Mouse (Mus musculus) intestine, postnatal 0 days (tissue): ENCODE data around the gene Bfsp1. TPM values are rescaled to one million over a fixed set of nuclear protein-coding genes. Genes with fewer than 3 reads are reported as not detected.

Experiments
- ATAC-seq: fragments of 200-750 bp; cut with Nextera tagmentation; 2 replicates; pipeline ENCODE4 v1.8.0; 2017; ENCODE audit warnings: mild to moderate bottlenecking, moderate TSS enrichment, moderate library complexity
- H3K27ac ChIP-seq: fragments of 300-500 bp; sonication (generic); 2 replicates; pipeline ENCODE4 v1.5.1; 2014; ENCODE audit warnings: mild to moderate bottlenecking, low read depth, low read length, moderate library complexity
- H3K27me3 ChIP-seq: fragments of 300-500 bp; sonication (generic); replicated peaks from 2 replicates; pipeline ENCODE4 v1.6.1; 2014; ENCODE audit warnings: low read length, mixed read lengths; ENCODE audit not compliant: control insufficient read depth, insufficient read depth
- H3K36me3 ChIP-seq: fragments of 300-500 bp; sonication (generic); 2 replicates; pipeline ENCODE4 v1.6.1; 2014; ENCODE audit warnings: mild to moderate bottlenecking, moderate library complexity; ENCODE audit not compliant: control insufficient read depth, insufficient read depth
- H3K4me1 ChIP-seq: fragments of 300-500 bp; sonication (generic); replicated peaks from 2 replicates; pipeline ENCODE4 v1.6.1; 2014; ENCODE audit warnings: antibody characterized with exemption, low read length, mixed read lengths; ENCODE audit not compliant: control insufficient read depth, insufficient read depth
- H3K4me2 ChIP-seq: fragments of 300-500 bp; sonication (generic); replicated peaks from 2 replicates; pipeline ENCODE4 v1.6.1; 2014; ENCODE audit warnings: low read depth, mild to moderate bottlenecking, moderate library complexity
- H3K4me3 ChIP-seq: fragments of 300-500 bp; sonication (generic); 2 replicates; pipeline ENCODE4 v1.5.1; 2014; ENCODE audit warnings: low read depth, low read length
- H3K9ac ChIP-seq: fragments of 300-500 bp; sonication (generic); 2 replicates; pipeline ENCODE4 v1.6.1; 2014; ENCODE audit warnings: mild to moderate bottlenecking, low read depth, low read length
- H3K9me3 ChIP-seq: fragments of 300-500 bp; sonication (generic); 2 replicates; pipeline ENCODE4 v1.6.1; 2016; ENCODE audit warnings: mixed run types; ENCODE audit not compliant: control insufficient read depth
- CTCF ChIP-seq: sonication (generic); IDR thresholded peaks from 2 replicates; pipeline ENCODE4 v1.5.1; 2016; ENCODE audit warnings: low read depth, mild to moderate bottlenecking, control low read depth, antibody characterized with exemption, moderate library complexity
- WGBS: fragments of 180-500 bp; shearing (Covaris S2); extraction: QIAGEN DNeasy Blood & Tissue Kit; methylation state at CpG from one replicate; pipeline ENCODE4 v1.1.7; 2014; 5-methylcytosine and 5-hydroxymethylcytosine counted together
- polyA plus RNA-seq: library from polyadenylated mRNA; unstranded; fragments of >200 nt; fragmentation: Nextera tagmentation; extraction: Ambion mirVana; gene quantifications from 2 replicates; pipeline ENCODE4 v1.2.1, GENCODE M21; 2015

The Bfsp1 gene
- polyA plus RNA-seq, 1 experiment from 2014 or later, result 4.5 TPM

GRCm38 (mm10) chr2:143847291-143847690, 15.7 kb downstream of the Bfsp1 start:
- H3K9ac ChIP-seq, result no peak overlapping the region; the same call in 1 of the 2 replicates
- H3K27me3 ChIP-seq, result no peaks in the 10 kb centered on the region
- no peaks in the 10 kb centered on the region for H3K9me3 ChIP-seq
- H3K4me2 ChIP-seq, result 0 out of 2 replicates have a peak overlapping the region, but pooled peaks have one; percentile 10
- no peaks in the 10 kb centered on the region for H3K36me3 ChIP-seq
- H3K27ac ChIP-seq, result peak overlapping the region; percentile 80
- no peak for TF ChIP-seq CTCF
- no peak for ATAC-seq
- WGBS, result 55% methylated on average over 3 of the region's 3 CpGs
- no peak overlapping the region for H3K4me3 ChIP-seq
- H3K4me1 ChIP-seq, result 0 out of 2 replicates have a peak, but pooled peaks cover 13% of the 10 kb centered on the region

DNA sequence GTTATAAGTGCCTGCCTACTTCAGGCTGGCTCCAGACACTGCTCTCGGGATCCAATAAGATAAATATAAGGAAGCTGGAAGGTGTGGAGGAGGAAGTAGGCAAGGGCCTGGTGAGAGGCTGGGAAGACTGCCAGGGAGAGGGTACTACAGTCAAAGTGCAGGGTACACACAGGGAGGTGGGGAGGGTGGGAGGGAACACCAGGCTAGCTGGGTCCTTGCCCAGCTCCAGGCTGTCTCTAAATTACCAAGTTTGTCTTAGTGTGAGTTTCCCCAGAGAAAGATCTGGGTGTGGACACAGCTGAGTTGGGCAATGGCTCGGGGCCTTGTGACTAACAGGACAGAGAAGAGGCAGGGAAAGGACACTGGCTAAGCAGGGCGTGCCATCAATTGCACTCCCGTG, 16.2 kb downstream of the Bfsp1 start:
- no peak for TF ChIP-seq CTCF
- Histone ChIP-seq H3K27me3 (no peaks in the 10 kb centered on the region), H3K36me3 (no peaks in the 10 kb centered on the region), H3K9ac (no peak overlapping the region; the same call in 1 of the 2 replicates), H3K4me2 (0 out of 2 replicates have a peak overlapping the region, but pooled peaks have one; percentile 10), H3K9me3 (no peaks in the 10 kb centered on the region), H3K4me1 (0 out of 2 replicates have a peak, but pooled peaks cover 8% of the 10 kb centered on the region), H3K27ac (peak overlapping the region; percentile 80), H3K4me3 (no peak overlapping the region)
- 30% methylated on average over 4 of the region's 4 CpGs for WGBS
- ATAC-seq, result peak; percentile 92

DNA sequence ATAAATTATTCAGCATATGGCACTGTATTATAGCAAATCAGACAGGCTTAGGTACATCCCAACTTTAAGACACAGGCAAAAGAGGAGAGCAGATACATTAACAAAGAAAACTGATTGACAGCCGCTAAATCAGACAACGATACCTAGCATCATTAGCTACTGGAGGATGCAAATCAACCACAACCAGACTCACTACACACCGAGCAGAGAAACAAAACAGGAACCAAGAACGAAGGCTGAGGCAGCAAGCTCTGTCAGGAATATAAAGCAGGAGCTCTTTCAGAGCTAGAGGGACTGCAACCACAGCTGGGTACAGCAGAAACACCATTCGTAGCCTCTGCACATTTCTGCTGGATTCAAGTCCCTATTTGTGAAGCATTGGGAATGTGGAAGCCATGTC, 18.2 kb downstream of the Bfsp1 start:
- H3K9ac ChIP-seq, result no peak overlapping the region
- no peak overlapping the region for H3K27ac ChIP-seq
- no peaks in the 10 kb centered on the region for H3K9me3 ChIP-seq
- no peak overlapping the region for H3K4me3 ChIP-seq
- H3K4me2 ChIP-seq, result no peak overlapping the region
- ATAC-seq, result no peak
- H3K4me1 ChIP-seq, result 0 out of 2 replicates have a peak, but pooled peaks cover 6% of the 10 kb centered on the region
- no peaks in the 10 kb centered on the region; the same call in 1 of the 2 replicates for H3K36me3 ChIP-seq
- TF ChIP-seq CTCF, result no peak
- WGBS, result 82% methylated on average over 5 of the region's 5 CpGs
- H3K27me3 ChIP-seq, result no peaks in the 10 kb centered on the region

DNA sequence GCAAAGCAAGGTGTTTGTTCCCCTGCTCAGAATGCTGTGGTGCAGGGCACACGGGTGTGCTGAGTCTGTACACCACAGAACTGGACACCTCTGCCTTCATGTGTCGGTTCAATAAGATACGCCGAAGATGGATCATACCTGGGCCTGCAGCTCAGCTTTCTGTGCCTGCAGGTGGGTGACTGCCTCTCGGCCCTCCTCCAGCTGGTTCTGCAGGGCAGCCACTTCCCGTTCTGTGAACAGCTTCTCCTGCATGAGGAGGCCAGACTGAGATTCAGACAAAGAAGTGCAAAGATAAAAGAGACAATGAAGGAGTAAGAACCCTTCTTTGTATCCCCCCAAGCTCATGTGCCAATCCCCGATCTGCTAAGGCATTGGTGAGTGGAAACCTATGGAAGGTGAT, 21.4 kb downstream of the Bfsp1 start:
- no peak overlapping the region for H3K9ac ChIP-seq

DNA sequence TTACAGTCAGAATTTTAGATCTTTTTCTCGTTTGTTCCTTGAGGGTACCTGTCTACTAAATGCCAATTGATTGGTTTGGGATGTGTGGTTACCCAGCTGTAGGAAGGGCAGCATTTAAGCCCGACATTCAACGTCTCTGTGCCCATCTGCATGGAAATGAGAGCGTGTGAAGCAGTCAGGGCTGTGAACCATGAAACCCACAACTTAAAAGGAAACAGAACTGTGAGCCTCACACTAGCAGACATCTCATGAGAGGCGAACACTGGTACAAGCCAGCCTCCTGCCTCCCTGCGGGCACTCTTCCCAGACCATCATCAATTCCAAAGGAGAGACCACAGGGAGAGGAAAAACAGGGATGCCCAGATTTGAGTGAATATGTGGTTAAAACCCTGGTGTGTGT, 22.1 kb downstream of the Bfsp1 start:
- ATAC-seq, result no peak
- no peak overlapping the region for H3K4me3 ChIP-seq
- no peaks in the 10 kb centered on the region; the same call in 1 of the 2 replicates for H3K36me3 ChIP-seq
- no peak overlapping the region for H3K27ac ChIP-seq
- no peak overlapping the region for H3K9ac ChIP-seq
- H3K9me3 ChIP-seq, result no peaks in the 10 kb centered on the region
- H3K4me1 ChIP-seq, result 0 out of 2 replicates have a peak, but pooled peaks cover 9% of the 10 kb centered on the region
- no peak for TF ChIP-seq CTCF
- WGBS, result 87% methylated on average over 6 of the region's 6 CpGs
- H3K4me2 ChIP-seq, result no peak overlapping the region
- H3K27me3 ChIP-seq, result no peaks in the 10 kb centered on the region

More for the DNA sequence above, 21.4 kb downstream of the Bfsp1 start:
- ATAC-seq, result no peak
- Histone ChIP-seq H3K27me3 (no peaks in the 10 kb centered on the region), H3K27ac (no peak overlapping the region), H3K9me3 (no peaks in the 10 kb centered on the region), H3K36me3 (no peaks in the 10 kb centered on the region; the same call in 1 of the 2 replicates), H3K4me1 (0 out of 2 replicates have a peak, but pooled peaks cover 9% of the 10 kb centered on the region), H3K4me3 (no peak overlapping the region), H3K4me2 (no peak overlapping the region)
- no peak for TF ChIP-seq CTCF
- WGBS, result 87% methylated on average over 7 of the region's 7 CpGs

GRCm38 (mm10) chr2:143839458-143839857, 23.5 kb downstream of the Bfsp1 start:
- no peak overlapping the region for H3K27ac ChIP-seq
- no peak overlapping the region for H3K4me2 ChIP-seq
- H3K9me3 ChIP-seq, result no peaks in the 10 kb centered on the region
- H3K9ac ChIP-seq, result no peak overlapping the region
- 95% methylated on average over 2 of the region's 2 CpGs for WGBS
- no peak overlapping the region for H3K4me3 ChIP-seq
- no peaks in the 10 kb centered on the region for H3K27me3 ChIP-seq
- no peak for TF ChIP-seq CTCF
- no peak for ATAC-seq
- H3K4me1 ChIP-seq, result 0 out of 2 replicates have a peak, but pooled peaks cover 3% of the 10 kb centered on the region
- no peaks in the 10 kb centered on the region; the same call in 1 of the 2 replicates for H3K36me3 ChIP-seq
